Mouse (Mus musculus): ENCODE results near the gene Abr. TPM values are rescaled to one million over a fixed set of nuclear protein-coding genes. Genes with fewer than 3 reads are reported as not detected.

The Abr gene
- polyA plus RNA-seq, 1 experiment: 158 TPM

DNA sequence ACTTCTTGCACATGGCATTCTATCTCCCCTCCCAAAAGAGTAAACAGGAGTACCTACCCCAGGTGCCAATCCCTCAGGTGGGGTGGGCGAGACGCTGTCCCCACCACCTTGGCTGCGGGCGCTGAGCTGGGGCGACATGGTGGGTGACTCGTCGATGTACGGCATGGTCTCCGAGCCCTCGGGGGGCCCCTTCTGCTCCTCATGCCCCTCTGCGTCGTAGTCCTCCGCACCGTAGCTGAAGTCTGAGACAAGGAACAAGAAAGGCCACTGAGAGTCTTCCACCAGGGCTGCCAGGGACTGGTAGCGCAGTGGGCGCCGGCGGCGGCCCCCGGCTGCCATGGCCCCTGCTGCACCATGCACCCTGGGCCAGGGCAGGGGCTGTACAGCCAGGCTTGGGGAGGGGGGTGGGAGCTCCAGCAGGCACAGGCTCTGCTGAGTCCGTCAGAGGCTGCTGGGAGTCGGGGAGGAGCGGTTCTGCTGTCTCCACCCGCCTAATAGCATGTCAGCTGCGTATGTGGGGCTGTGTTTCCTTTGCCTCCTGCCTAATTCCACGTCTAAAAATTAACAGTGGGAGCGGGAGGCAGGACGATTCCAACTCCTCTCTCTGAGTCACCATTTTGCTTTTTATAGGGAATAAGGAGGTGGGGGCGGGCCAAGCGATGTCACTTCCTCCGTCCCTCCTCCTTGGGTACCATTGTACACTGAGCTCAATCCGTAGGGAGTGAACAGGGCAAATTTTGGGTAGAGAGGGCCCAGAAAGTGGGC lies 113.1 kb downstream of the Abr start:
- H3K27ac ChIP-seq (ENCODE audit: insufficient read depth, low read depth, low read length): no peak overlapping the region
- H3K4me3 ChIP-seq (ENCODE audit: insufficient read depth, low read length): no peak overlapping the region
- H3K4me1 ChIP-seq (ENCODE audit: control insufficient read depth, insufficient read depth, low read length): peaks cover 16% of the 10 kb centered on the region
- TF ChIP-seq POLR2A (IDR thresholded peaks at IDR 0.05; ENCODE audit: borderline replicate concordance, low read depth, low read length) (no peak), CTCF (IDR thresholded peaks at IDR 0.05; ENCODE audit: low read depth, low read length) (no peak)

DNA sequence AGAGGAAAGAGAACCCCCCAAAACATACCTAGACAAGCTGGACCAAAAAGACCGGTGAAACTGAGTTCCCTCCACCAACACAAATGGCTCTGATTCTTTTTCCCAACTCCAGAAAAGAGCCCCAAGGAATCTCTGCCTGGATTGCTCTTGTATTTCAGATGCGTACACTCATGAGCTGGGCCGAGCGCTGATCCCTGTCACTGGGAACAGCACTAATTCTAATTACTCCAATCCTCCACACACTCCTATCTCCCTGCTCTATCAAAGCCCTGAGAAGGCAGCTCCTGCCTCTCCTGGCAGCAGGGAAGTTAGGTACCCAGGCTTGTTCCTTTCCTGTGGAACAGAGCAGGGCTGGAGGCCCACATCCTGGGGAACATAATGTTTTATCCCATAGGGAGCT lies 114.0 kb downstream of the Abr start:
- Histone ChIP-seq H3K4me3 (ENCODE audit: insufficient read depth, low read length) (no peak overlapping the region), H3K4me1 (ENCODE audit: control insufficient read depth, insufficient read depth, low read length) (peaks cover 15% of the 10 kb centered on the region), H3K27ac (ENCODE audit: insufficient read depth, low read depth, low read length) (no peak overlapping the region)
- TF ChIP-seq CTCF (IDR thresholded peaks at IDR 0.05; ENCODE audit: low read depth, low read length) (no peak), POLR2A (IDR thresholded peaks at IDR 0.05; ENCODE audit: borderline replicate concordance, low read depth, low read length) (no peak)

GRCm38 (mm10) chr11:76507302-76508124 lies 114.6 kb downstream of the Abr start:
- H3K4me3 ChIP-seq (ENCODE audit: insufficient read depth, low read length): no peak overlapping the region
- TF ChIP-seq POLR2A (IDR thresholded peaks at IDR 0.05; ENCODE audit: borderline replicate concordance, low read depth, low read length) (no peak), CTCF (IDR thresholded peaks at IDR 0.05; ENCODE audit: low read depth, low read length) (no peak)
- H3K4me1 ChIP-seq (ENCODE audit: control insufficient read depth, insufficient read depth, low read length): peaks cover 14% of the 10 kb centered on the region
- H3K27ac ChIP-seq (ENCODE audit: insufficient read depth, low read depth, low read length): no peak overlapping the region

- Histone ChIP-seq H3K27ac (ENCODE audit: insufficient read depth, low read depth, low read length) (no peak overlapping the region), H3K4me3 (ENCODE audit: insufficient read depth, low read length) (no peak overlapping the region), H3K4me1 (ENCODE audit: control insufficient read depth, insufficient read depth, low read length) (peaks cover 14% of the 10 kb centered on the region)
- TF ChIP-seq CTCF (IDR thresholded peaks at IDR 0.05; ENCODE audit: low read depth, low read length): peak; percentile 38; the same call in 1 of the 2 replicates
- no peak for TF ChIP-seq POLR2A (IDR thresholded peaks at IDR 0.05; ENCODE audit: borderline replicate concordance, low read depth, low read length)
Observed at GRCm38 (mm10) chr11:76506514-76507228, 115.4 kb downstream of the Abr start.

- no peak for TF ChIP-seq CTCF (IDR thresholded peaks at IDR 0.05; ENCODE audit: low read depth, low read length)
- TF ChIP-seq POLR2A (IDR thresholded peaks at IDR 0.05; ENCODE audit: borderline replicate concordance, low read depth, low read length): no peak
Observed at GRCm38 (mm10) chr11:76505106-76505505, 117.0 kb downstream of the Abr start.

GRCm38 (mm10) chr11:76504058-76504457 lies 118.1 kb downstream of the Abr start:
- no peak for TF ChIP-seq CTCF (IDR thresholded peaks at IDR 0.05; ENCODE audit: low read depth, low read length)
- no peak for TF ChIP-seq POLR2A (IDR thresholded peaks at IDR 0.05; ENCODE audit: borderline replicate concordance, low read depth, low read length)
- Histone ChIP-seq H3K4me3 (ENCODE audit: insufficient read depth, low read length) (no peak overlapping the region), H3K4me1 (ENCODE audit: control insufficient read depth, insufficient read depth, low read length) (peaks cover 20% of the 10 kb centered on the region), H3K27ac (ENCODE audit: insufficient read depth, low read depth, low read length) (no peak overlapping the region)

More at GRCm38 (mm10) chr11:76505106-76505505, 117.0 kb downstream of the Abr start:
- Histone ChIP-seq H3K4me1 (ENCODE audit: control insufficient read depth, insufficient read depth, low read length) (peaks cover 12% of the 10 kb centered on the region), H3K4me3 (ENCODE audit: insufficient read depth, low read length) (no peak overlapping the region), H3K27ac (ENCODE audit: insufficient read depth, low read depth, low read length) (no peak overlapping the region)

DNA sequence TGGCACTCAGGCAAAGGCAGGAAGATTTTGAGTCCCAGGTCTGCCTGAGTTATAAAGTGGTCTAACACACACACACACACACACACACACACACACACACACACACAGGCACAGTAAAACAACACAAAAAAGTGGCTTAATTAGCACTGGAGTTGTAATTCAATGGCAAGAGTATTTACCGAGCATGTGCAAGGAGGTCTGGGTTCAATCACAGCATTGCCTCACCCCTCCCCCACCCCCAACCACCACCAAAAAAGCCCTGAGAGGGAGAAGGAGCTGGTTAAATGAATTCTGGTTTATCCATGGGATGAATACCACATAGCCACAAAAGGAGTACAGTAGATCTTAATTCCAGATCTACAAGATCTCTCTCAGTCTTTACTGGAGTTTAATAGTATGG lies 122.1 kb downstream of the Abr start:
- H3K27ac ChIP-seq (ENCODE audit: insufficient read depth, low read depth, low read length): no peak overlapping the region
- H3K4me3 ChIP-seq (ENCODE audit: insufficient read depth, low read length): no peak overlapping the region
- no peak for TF ChIP-seq POLR2A (IDR thresholded peaks at IDR 0.05; ENCODE audit: borderline replicate concordance, low read depth, low read length)
- no peak for TF ChIP-seq CTCF (IDR thresholded peaks at IDR 0.05; ENCODE audit: low read depth, low read length)
- H3K4me1 ChIP-seq (ENCODE audit: control insufficient read depth, insufficient read depth, low read length): peaks cover 45% of the 10 kb centered on the region

DNA sequence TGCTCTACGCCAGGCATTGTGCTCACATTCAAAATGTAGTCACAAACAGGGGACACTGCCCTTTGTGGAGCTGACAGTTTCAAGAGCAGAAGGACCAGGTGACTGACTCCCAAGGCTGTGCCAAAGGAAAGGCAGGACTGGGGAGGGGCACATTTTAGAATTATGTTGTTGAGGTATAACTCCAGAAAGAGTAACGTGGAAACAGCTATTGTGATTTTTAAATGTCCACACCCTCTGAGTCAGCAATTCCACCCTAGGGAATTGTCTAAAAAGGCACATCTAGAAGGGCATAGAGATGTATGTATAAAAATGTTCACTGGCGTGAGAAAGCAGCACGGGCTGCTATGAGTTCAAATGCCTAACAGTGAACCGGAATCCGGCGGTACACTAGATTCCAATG lies 122.5 kb downstream of the Abr start:
- Histone ChIP-seq H3K4me3 (ENCODE audit: insufficient read depth, low read length) (no peak overlapping the region), H3K27ac (ENCODE audit: insufficient read depth, low read depth, low read length) (no peak overlapping the region), H3K4me1 (ENCODE audit: control insufficient read depth, insufficient read depth, low read length) (peaks cover 43% of the 10 kb centered on the region)
- TF ChIP-seq POLR2A (IDR thresholded peaks at IDR 0.05; ENCODE audit: borderline replicate concordance, low read depth, low read length) (no peak), CTCF (IDR thresholded peaks at IDR 0.05; ENCODE audit: low read depth, low read length) (no peak)

- Histone ChIP-seq H3K4me1 (ENCODE audit: control insufficient read depth, insufficient read depth, low read length) (peaks cover 57% of the 10 kb centered on the region), H3K4me3 (ENCODE audit: insufficient read depth, low read length) (no peak overlapping the region), H3K27ac (ENCODE audit: insufficient read depth, low read depth, low read length) (peak overlapping the region; percentile 85)
- TF ChIP-seq POLR2A (IDR thresholded peaks at IDR 0.05; ENCODE audit: borderline replicate concordance, low read depth, low read length): no peak
- TF ChIP-seq CTCF (IDR thresholded peaks at IDR 0.05; ENCODE audit: low read depth, low read length): no peak
Observed at GRCm38 (mm10) chr11:76497769-76498152, 124.4 kb downstream of the Abr start.

All from bone marrow macrophage, adult 2 months (primary cell).